Mouse (Mus musculus) heart, adult 11 months (tissue): Measurements from ENCODE around the gene Fgfrl1.

Experiments used
- DNase-seq: peaks from one replicate; pipeline ENCODE4 v3.0.0; 2022

Gene Fgfrl1

DNA sequence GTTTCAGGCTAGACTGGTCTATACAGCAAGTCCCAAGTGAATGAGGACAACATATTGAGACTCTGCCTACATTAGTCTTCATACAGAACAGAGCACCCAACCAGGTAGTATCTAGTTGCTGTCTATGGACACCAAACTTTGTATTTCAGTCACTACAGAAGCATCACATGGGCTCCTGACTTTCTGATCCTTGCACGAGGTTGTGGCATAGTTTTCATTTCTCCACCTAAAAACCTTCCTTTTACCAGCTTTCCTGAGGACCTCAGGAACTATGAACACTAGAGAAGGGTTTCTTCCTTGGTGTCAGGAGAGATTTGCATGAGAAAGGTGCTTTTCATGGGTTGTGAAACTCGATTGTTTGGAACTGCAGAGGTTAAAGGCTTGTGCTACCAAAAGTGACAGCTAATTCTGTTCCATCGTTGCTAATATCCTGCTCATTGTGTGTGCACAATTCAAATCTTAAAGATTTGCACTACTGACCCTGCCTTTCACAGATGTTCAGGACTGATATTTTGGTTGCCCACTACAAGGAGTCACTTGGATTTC, 23.7 kb upstream of the Fgfrl1 start:
- DNase-seq = no peak

DNA sequence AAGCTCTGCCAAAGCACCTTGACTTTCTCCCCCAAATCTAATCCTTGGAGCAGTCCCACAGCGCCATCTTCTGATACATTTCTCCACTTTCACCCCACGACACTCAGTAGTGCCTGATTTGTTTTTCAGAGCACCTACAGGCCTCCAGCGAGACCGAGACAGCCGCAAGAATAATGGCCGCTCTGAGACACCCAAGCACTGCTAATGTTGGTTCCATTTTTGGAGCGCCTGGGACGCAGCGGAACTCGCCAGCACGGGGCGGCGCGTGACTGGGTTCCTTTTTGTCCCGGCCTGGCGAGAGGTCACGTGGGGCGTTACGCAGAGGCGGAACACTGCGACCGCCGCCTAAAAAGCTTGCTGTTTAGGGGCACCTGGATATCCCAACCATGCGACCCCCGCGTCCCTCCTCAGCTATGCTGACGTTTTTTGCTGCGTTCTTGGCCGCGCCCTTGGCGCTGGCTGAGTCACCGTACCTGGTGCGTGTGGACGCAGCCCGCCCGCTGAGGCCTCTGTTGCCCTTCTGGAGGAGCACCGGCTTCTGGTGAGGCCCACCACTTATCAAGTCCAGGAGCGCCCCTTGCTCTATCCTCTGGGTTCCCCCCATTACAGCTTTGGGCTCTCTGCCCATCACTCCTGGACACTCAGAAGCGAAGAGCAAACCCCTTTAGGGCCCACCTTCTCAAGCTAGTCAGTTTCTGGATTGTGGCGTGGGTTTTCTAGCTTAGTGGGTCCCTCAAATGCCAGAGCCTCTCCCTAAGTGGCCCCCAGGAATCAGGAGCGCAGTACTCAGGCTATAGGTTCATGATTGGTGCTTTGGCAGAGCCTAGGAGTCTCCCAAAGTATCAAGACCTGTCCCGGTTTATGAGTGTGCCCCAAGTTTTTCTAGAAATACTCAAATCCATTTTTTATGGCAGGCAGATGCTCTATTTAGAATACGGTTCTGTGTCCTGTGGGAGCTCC, 22.9 kb upstream of the Fgfrl1 start, which contains the start of gene Dgkq:
Gene Dgkq, minus strand, starts transcription at position 696 of the 960 bp plus-strand sequence.
- DNase-seq = peak; percentile 99

DNA sequence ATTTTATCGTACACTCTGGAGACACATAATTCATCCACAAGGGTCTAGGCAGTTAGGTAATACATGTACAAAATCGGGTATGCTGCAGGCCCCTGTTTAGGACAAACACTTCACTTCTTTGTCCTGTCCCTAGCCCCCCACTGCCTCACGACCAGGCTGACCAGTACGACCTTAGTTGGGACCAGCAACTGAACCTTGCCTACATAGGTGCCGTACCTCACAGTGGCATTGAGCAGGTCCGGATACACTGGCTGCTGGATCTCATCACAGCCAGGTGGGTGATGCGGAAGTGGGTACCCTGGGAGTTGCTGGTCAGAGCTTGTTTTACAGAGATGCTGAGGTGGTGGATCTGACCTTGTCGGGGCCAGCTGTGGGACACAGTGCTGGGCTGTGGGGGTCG, 22.2 kb upstream of the Fgfrl1 start:
- DNase-seq = peak; percentile 89

DNA sequence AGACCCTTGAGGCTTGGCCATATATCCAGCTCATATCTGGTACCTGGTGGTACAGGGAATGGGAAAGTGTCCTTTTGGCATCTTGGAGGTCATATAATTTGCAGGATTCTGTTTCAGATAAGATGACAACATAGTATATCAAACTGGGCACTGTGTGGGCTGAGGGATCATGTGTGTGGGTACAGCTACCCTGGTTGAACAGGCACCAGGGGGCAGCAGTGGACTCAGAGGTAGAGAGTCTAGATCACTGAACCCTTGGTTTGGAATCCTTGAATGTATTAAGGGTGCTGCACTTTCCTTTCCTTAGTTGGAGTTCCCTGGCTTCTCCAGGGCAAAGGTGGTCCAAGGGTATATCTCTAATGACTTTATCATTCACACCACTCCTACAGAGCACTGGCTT, 21.4 kb upstream of the Fgfrl1 start:
- no peak for DNase-seq

DNA sequence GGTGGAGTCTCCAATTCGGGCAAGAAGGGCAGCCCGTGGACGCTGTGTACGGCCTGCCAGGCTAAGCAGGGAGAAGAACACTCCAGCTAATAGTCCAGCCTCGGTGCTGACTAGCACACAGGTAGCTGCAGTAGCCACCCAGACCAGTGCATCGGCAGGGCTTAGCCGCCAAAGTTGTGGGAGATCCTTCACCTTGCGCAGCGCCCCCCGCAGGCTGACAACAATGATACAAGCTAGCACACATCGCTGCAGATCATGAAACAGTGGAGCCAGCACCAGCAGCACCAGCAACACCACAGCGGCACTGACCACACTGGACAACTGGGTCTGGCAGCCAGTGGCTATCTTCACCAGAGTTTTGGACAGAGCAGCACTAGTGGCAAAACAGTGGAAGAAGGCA, 20.4 kb upstream of the Fgfrl1 start:
- DNase-seq = no peak

DNA sequence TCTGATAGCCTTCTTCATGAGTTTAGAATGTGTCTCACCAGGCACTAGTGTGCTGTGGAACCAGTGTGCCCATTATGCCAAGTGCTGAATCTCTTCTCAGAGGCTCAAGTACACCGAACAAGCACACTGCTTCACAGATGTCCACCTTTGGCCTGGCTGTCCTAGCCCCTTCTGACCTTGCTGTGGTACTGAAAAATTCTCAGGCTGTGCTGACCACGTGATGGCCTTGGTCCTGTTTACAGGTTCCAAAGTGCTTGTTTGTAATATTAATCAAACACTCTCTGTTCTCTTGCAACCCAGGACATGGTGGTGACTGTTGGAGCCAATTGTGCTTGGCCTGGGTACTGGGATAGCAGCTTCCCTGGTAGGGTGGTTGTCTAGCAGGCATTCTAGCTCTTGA, 17.6 kb upstream of the Fgfrl1 start:
- no peak for DNase-seq

DNA sequence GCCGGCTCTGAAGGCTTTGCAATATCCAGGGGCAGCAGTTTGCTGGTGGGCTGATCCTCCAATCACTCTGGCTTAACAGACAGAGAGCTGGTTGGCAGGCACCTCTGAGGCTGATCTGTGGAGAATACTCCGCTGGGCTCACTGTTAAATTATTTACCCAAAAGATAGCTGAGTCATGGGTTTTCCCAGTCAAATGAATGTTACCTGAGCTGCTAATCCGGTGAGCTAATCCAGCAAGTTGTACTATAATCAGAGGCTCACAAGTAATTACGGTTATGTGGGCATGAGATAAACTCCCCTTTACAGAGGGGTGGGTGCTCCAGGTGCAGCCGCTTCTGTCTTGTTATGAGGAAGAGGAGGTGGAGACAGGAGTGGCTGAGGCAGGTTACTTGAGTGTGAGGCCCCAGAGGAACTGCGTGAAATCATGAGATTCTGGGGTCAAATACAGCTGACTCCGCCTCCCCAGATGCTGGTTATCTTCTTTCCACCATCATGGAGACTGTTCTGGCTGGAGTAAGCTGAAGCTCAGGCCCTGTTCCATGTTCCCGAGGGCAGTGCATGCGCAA, 16.8 kb upstream of the Fgfrl1 start, which contains the start of gene Slc26a1:
Gene Slc26a1, minus strand, starts transcription at position 319 of the 566 bp plus-strand sequence.
- peak; percentile 88 for DNase-seq

DNA sequence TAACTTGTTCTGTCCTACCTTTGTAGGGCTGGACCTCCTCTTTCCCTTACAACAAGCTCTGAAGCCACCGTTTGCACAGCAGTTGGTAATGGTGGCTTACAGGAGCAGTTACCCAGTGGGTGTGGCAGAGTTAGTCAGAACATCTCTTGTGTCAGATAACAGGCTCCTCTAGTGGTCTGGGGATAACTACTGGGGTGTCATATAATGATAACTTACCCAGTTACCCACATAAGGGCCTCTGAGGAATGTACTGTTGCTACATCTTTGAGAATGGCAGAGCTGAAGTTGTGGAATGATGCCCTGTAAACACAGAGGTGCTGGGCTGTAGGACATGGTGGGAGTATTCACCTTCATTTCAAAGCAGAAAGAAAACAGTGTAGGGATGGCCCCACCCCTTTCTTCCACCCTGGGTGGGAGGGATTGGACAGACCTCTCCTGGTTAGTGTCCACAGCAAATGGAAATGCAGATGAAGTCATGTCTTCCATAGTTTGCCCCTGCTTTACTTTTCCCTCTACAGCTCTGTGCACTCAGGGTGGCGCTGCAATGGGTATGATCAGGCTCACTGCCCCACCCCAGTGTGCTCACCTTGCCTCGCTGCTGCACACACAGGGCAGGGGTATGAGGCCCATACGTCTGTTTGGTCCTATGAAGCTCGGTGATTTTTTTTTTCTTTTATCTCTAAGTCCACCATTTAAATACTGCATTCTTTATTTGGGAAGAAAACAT, 15.2 kb upstream of the Fgfrl1 start:
- DNase-seq = no peak

DNA sequence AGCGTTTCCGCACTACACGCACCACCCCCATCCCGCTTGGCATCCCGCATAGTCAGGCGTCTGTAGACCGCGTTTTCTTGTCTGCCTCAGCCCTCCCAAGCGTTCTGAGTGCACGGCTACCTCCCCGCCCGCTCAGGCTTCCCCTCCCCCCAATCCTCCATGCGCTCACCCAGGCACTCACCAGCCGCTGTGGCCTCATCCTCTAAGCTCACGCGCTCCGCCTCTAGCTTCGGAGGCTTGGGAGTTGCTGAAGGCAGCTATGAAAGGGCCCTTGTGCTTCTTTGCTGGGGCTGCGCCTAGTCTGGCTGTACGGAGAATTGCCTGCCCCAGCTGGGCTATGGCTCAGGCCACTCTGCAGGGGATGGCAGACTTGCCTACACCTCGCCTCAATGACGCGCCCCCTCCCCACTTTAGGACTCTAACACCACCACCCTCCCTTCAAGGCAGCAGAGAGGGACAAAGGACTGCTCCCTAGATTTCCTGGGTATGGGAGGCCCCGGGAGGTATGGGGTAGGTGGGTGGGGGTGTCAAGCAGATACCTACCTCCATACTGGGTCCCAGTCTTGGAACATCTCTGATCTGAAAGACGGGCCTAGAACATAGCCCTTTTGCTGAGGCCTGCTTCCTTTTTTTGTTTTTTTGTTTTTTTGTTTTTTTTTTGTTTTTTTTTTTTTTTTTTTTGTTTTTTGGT, 14.4 kb upstream of the Fgfrl1 start:
- peak; percentile 95 for DNase-seq

DNA sequence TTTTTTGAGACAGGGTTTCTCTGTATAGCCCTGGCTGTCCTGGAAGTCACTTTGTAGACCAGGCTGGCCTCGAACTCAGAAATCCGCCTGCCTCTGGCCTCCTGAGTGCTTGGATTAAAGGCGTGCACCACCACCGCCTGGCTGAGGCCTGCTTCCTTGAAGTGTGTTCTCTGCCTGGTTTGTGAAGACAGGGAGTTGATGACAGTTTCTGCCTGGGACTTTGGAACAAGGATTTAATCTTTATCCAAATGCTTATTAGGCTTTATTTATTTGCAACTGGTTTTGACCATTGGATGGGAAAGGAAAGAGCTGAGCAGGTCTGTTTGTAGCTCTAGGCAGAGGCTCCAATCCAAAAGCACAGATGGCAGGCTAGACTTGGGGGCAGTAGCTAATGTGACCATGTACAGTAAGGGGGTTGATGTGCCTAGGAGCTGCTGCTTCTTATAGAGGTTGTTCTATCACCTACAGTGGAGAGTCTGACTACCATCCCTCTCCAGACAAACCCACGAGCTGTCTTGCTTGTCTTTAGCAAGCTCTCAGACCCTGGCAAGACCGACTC, 13.8 kb upstream of the Fgfrl1 start:
- no peak for DNase-seq

DNA sequence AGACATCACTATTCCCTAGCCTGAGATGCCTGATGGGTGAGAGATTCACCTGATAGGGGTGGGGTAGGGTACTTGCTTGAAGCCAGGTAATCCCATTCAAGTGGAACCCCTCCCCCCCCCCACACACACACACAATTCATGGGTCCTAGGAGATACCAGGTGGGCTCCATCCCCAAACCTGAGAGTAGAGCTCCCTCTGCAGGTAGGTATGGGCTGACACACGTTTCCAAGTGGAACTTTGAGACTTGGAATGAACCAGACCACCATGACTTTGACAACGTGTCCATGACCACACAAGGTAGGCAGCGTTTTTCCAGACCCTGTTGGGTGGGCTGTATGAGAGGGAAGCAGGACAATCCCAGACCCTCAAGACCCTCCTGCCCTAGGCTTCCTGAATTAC, 12.3 kb upstream of the Fgfrl1 start:
- no peak for DNase-seq

DNA sequence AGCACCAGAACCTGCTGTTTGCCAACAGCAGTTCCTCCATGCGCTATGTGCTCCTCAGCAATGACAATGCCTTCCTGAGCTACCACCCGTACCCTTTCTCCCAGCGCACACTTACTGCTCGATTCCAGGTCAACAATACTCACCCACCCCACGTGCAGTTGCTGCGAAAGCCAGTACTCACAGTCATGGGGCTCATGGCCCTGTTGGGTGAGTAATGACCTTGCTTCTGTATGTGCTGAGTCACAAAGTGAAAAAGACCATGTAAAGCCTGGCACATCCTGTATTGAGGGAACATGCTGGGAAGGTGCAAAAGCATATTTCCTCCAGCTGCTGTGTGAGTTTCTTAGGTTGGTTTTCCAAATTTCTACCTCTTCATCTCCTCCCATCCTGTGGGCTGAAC, 11.3 kb upstream of the Fgfrl1 start:
- no peak for DNase-seq

DNA sequence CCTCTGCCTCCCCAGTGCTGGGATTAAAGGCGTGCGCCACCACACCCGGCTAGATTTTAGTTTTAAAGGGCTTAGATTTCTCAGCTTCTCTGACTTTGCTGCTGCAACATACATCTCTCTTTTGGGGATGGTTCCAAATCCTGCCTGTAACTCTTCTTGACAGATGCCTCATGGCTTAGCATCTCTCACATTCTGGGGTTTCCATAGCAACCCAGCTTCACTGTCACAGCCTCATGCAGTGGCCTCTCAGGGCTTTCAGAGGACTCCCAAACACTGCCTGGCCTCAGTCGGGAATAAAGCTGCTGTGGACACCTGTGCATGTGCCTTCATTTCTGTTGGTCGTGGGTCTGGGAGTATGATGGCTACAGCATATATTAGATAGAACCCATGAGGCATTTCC, 3.1 kb upstream of the Fgfrl1 start:
- no peak for DNase-seq

DNA sequence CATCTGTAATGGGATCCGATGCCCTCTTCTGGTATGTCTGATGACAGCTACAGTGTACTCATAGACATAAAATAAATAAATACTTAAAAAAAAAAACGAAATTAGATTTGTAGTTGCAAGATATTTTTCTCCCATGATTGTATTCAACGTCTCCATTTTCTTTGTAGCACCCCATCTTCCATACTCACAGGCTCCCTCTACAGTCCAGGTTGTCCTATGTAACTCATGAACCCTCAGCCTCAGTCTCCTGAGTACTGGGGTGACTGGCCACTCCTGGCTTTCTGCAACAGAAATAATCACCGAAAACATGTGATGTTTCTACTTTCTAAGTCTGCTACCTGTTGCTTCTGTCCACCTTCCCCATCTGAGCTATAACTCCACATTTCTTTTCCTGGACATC, 1.0 kb upstream of the Fgfrl1 start:
- no peak for DNase-seq

DNA sequence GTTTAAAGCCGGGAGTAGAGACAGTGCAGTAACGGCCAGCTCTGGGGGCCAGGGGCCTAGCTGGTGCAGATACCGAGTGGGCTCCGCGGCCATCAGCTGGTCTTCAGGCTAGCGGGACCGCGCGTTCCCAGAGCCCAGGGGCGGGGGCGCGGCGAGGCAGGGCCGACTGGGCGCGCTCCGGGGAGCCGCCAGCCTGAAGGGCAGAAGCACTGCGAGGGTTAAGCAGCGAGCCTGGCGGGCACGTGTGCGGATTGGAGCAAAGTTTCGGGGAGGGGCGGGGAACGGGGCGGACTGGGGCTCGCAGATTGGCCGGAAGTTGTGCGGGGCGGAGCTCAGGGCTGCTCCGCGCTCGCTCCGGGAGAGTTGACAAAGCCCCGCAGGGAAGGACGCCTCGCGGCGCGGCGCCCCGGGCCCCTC, 1.7 kb downstream of the Fgfrl1 start:
- peak; percentile 99 for DNase-seq

DNA sequence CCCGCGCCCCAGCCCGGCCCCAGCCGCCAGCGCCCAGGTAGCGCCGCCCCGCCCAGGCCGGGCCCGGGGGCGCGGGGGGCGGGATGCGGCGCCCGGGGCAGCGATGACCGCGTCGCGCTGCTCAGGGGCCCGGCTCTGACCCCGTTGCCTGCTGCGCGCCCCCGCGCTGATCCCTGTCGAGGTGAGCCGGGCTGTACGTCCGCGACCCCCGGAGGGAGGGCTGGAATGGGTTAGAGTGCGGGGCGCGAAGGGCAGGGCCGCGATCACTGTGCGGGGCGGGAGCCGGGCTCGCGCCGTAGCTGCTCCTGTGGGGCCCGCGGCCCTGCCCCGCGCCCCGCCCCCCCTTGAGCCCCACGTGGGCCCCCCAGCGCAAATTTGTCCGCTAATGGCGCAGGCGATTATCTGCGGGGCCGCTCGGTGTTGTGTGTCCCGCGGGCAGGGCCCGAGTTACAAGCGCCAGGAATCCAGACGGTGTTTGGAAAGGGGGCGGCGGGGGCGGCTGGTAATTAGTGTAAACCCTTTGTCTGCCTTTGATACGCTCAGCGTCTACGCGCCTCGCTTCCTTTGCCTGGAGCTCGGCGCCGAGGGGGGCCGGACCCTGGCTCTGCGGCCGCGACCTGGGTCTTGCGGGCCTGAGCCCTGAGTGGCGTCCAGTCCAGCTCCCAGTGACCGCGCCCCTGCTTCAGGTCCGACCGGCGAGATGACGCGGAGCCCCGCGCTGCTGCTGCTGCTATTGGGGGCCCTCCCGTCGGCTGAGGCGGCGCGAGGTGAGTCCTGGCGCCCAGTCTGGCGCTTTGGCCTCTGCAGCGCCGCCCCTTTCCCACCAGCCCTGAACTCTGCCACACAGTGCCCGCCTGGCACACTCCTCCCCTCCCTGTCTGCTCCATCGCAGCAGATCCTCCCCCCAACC, 2.4 kb downstream of the Fgfrl1 start:
- peak; percentile 95 for DNase-seq

DNA sequence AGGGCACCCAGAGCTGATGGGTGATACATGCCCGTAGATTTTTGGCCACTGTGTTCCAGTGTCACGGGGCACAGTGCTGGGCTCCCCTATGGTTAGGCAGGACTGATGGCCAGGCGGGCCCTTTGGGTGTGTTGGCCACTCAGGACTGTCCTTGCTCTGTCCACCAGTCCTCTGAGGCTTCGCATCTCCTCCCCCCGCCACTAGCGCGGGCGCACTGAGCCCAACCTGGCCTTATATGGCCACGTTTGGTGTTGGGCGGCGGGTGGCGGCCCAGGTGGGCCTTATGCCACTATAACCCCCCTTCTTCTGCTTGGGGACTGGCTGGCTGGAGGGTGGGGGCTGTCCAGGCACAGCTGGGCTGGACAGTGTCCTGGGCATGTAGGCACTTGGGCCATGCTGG, 3.7 kb downstream of the Fgfrl1 start:
- peak; percentile 94 for DNase-seq

DNA sequence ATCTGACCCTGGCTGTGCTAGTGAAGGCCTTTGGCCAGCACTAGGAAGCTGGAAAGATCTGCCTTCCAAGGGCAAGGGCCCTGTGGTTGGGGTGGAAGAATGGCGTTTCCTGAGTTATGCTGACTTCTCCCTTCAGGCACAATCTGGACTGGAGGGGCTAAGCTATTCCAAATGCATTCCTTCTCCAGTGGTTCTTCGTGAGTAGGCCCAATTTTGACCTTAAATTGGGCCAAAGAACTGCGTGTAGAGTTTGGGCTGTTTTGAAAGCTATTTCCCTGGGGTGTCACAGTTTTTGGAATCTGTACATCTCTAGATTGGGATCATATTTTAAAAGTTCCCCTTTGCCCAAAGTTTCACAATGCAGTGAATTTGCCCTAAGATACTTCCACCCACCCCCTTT, 4.4 kb downstream of the Fgfrl1 start:
- no peak for DNase-seq

DNA sequence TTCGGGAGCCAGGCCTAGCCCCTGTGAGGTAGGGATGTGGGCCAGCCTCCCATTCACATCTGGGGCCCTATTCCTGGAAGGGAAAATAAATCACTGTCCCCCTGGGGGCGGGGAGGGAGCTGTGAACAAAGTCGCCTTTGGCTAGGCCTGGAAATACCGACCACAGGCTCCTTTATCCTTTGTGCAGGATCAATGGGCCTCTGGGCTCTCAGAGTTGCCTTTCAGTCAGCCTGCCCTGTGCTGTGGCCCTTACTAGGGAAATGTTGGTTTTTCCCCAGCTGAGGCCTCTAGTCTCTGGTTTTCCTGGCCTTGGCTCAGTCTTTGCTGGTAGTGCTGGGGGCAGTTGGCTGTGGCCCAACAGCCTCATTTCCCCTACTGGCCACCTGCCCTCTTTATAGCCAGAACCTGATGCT, 5.2 kb downstream of the Fgfrl1 start:
- no peak for DNase-seq

DNA sequence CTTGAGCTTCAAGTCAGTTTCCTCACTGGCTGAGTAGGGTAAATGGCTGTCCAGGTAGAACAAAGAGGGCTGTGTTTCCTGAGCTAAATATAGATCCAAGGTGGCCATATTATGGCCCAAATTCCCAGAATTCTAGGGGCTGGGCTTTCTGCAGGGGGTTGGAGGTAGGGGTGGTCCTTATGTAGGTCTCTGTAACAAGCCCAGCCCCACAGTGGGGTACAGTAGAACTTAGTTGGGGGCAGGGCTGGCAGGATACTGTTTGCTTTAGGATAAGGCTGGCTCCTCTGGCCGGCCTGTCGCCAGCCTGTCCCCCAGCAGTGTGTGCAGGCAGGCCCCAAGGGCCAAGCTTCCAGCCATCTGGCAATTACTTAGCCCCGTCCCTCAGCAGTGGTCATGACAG, 8.2 kb downstream of the Fgfrl1 start:
- no peak for DNase-seq

DNA sequence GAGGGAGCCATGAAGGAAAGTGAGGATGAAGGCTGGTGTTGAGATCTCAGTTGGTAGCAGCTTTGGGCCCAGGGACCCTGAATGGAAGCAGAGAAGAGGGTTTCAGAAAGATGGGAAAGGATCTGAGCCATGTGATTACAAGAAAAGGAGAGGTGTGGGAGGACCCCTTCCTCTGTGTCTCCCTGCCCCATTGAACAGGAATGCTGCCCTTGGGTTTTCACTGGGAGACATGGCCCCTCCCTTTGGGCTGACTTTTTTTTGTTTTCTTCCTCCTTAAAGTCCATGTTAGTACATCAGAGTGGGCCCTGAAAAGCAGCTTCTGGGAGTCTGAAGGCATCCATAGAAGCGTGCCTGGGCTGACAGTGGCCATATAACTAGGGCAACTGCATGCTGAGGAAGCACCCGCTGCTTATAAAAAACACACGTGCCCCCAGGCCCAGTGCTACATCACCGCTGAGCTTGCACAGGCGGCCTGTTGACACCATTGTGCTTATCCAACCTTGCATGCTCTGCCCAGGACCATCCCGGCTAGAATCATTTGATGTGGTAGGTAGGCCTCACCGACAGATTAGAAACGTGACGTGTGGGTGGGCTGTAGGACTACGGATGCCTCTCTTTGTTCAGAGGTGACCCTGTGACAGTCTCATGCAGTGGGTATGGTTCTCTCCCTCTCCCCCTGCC, 9.3 kb downstream of the Fgfrl1 start:
- DNase-seq = peak; percentile 85
